Comparison of ENCODE assay signal across 18 mouse cellular contexts in genomic region chr5:32069566-32070169, GRCm38 (mm10).
DNase-seq lines count a peak whose midpoint lies in the region; ATAC-seq and TF ChIP-seq lines count a peak whose summit lies in the region.
"Had no signal": no experiment of that assay in that cellular context is flagged by ENCODE, and none has a peak within 500 bp of the region (broad histone marks: within the 10 kb centered on the region; RNA-seq: fewer than 3 reads in every experiment).

No protein-coding gene starts in this region.

- no peak overlapping the region for H3K9ac ChIP-seq in heart, embryonic 11.5 days (ENCODE audit: low read depth, low read length)
- H3K9ac ChIP-seq in lung, postnatal 0 days (replicated peaks; ENCODE audit: low read depth) = no peak overlapping the region
- H3K9ac ChIP-seq: embryonic facial prominence, embryonic 12.5 days; hindbrain, embryonic 15.5 days; neural tube, embryonic 13.5 days had no signal

- no peak overlapping the region for H3K4me3 ChIP-seq in heart, embryonic 11.5 days (ENCODE audit: low read depth, low read length)
- no peak overlapping the region for H3K4me3 ChIP-seq in lung, postnatal 0 days (ENCODE audit: low read depth, low read length)
- H3K4me3 ChIP-seq: embryonic facial prominence, embryonic 12.5 days; hindbrain, embryonic 15.5 days; neural tube, embryonic 13.5 days had no signal

- WGBS in heart, embryonic 11.5 days (ENCODE audit: insufficient replicate concordance) = 64% methylated on average over 10 of the region's 10 CpGs
- WGBS in lung, postnatal 0 days = 48% methylated on average over 10 of the region's 10 CpGs

- TF ChIP-seq EP300 in lung, postnatal 0 days (IDR thresholded peaks at IDR 0.05) = no peak

- DNase-seq in heart, adult 11 months = peak; percentile 91
- peak; percentile 22 for DNase-seq in lung, postnatal 0 days (ENCODE audit: low spot score)
- DNase-seq in lung, adult 18-20 months = no peak
- DNase-seq in Muller cell, postnatal 12 days (ENCODE audit: inconsistent ontology term) = peak; percentile 38
- peak; percentile 35 to 37 for DNase-seq in heart, postnatal 10 days
- no peak for DNase-seq in neural tube, embryonic 10.5 days (ENCODE audit: extremely low spot score, low spot score)
- no peak for DNase-seq in adrenal gland, postnatal 14 days
- DNase-seq: cerebellum, adult 8-10 months; gastrocnemius, postnatal 10 days; kidney, adult 8-10 months; right cerebral cortex, postnatal 14 days; thymus, postnatal 4 days had no signal

- intact Hi-C loops in heart, postnatal 10 days (cut with DNase I) = loop anchor here (5.0 kb wide), 1 partner anchor 63 kb away; no protein-coding TSS in a partner anchor

- no peaks in the 10 kb centered on the region for H3K27me3 ChIP-seq in heart, embryonic 11.5 days (ENCODE audit: control insufficient read depth, insufficient read depth, low read length)
- H3K27me3 ChIP-seq in lung, postnatal 0 days (replicated peaks; ENCODE audit: insufficient read depth, low read length) = no peaks in the 10 kb centered on the region
- H3K27me3 ChIP-seq: embryonic facial prominence, embryonic 12.5 days; hindbrain, embryonic 15.5 days; neural tube, embryonic 13.5 days had no signal

- H3K4me1 ChIP-seq in heart, embryonic 11.5 days (ENCODE audit: control insufficient read depth, insufficient read depth, low read length) = peaks cover 13% of the 10 kb centered on the region
- peaks cover 11% of the 10 kb centered on the region; the same call in 1 of the 2 replicates for H3K4me1 ChIP-seq in lung, postnatal 0 days (ENCODE audit: insufficient read depth, low read depth, low read length)
- H3K4me1 ChIP-seq: hindbrain, embryonic 15.5 days; neural tube, embryonic 13.5 days had no signal

- H3K9me3 ChIP-seq in heart, embryonic 11.5 days (replicated peaks; ENCODE audit: control insufficient read depth, low read length) = no peaks in the 10 kb centered on the region
- no peaks in the 10 kb centered on the region for H3K9me3 ChIP-seq in lung, postnatal 0 days (ENCODE audit: low read length)
- H3K9me3 ChIP-seq: embryonic facial prominence, embryonic 12.5 days; hindbrain, embryonic 15.5 days; neural tube, embryonic 13.5 days had no signal

- ATAC-seq in heart, embryonic 11.5 days (replicated peaks; ENCODE audit: insufficient number of reproducible peaks, low FRiP score, low TSS enrichment) = no peak
- no peak for ATAC-seq in lung, postnatal 0 days
- ATAC-seq: activated CD4-positive, CD25-positive, alpha-beta regulatory T cell, adult 4 months; forebrain, embryonic 16.5 days had no signal

- no peak overlapping the region for H3K27ac ChIP-seq in heart, embryonic 11.5 days (ENCODE audit: low read depth, low read length)
- 0 out of 2 replicates have a peak overlapping the region, but pooled peaks have one; percentile 39 for H3K27ac ChIP-seq in lung, postnatal 0 days (ENCODE audit: low read length)
- H3K27ac ChIP-seq: embryonic facial prominence, embryonic 12.5 days; hindbrain, embryonic 15.5 days; neural tube, embryonic 13.5 days had no signal

- H3K4me2 ChIP-seq in heart, embryonic 11.5 days = no peak overlapping the region
- H3K4me2 ChIP-seq in lung, postnatal 0 days (replicated peaks; ENCODE audit: low read depth, low read length) = no peak overlapping the region
- H3K4me2 ChIP-seq: embryonic facial prominence, embryonic 12.5 days; hindbrain, embryonic 15.5 days; neural tube, embryonic 13.5 days had no signal

- H3K36me3 ChIP-seq in heart, embryonic 11.5 days (ENCODE audit: control insufficient read depth, insufficient read depth, low read length) = no peaks in the 10 kb centered on the region
- no peaks in the 10 kb centered on the region for H3K36me3 ChIP-seq in lung, postnatal 0 days (ENCODE audit: insufficient read depth, low read length)
- H3K36me3 ChIP-seq: embryonic facial prominence, embryonic 12.5 days; hindbrain, embryonic 15.5 days; neural tube, embryonic 13.5 days had no signal

- no peak for TF ChIP-seq CTCF in lung, postnatal 0 days (IDR thresholded peaks at IDR 0.05)

Comparison
In these comparisons a context has a peak if more than half of its experiments do, and no peak if none do; other contexts are left out.
1. DNase-seq: peak in heart, adult 11 months (single experiment), lung, postnatal 0 days (single experiment), Muller cell, postnatal 12 days (single experiment) and heart, postnatal 10 days (2 of 2); none in lung, adult 18-20 months (0 of 2), neural tube, embryonic 10.5 days (single experiment) and adrenal gland, postnatal 14 days (single experiment).